Comparison of ENCODE assay signal across 8 mouse cellular contexts in genomic region chr3:145681348-145681935, GRCm38 (mm10). TPM values are rescaled to one million over a fixed set of nuclear protein-coding genes. Genes with fewer than 3 reads are reported as not detected.
DNase-seq lines count a peak whose midpoint lies in the region; ATAC-seq and TF ChIP-seq lines count a peak whose summit lies in the region.

No protein-coding gene starts in this region.

- 58% methylated on average over 10 of the region's 10 CpGs for WGBS in neural tube, embryonic 13.5 days
- 34% methylated on average over 10 of the region's 10 CpGs for WGBS in hindbrain, postnatal 0 days
- WGBS in neural tube, embryonic 14.5 days, result 61% methylated on average over 10 of the region's 10 CpGs

- H3K4me1 ChIP-seq in neural tube, embryonic 13.5 days (replicated peaks), result peaks cover 8% of the 10 kb centered on the region; the same call in 1 of the 2 replicates
- H3K4me1 ChIP-seq in hindbrain, postnatal 0 days (ENCODE audit: insufficient read depth, low read length), result 0 out of 2 replicates have a peak, but pooled peaks cover 4% of the 10 kb centered on the region
- no peaks in the 10 kb centered on the region for H3K4me1 ChIP-seq in neural tube, embryonic 14.5 days (ENCODE audit: control insufficient read depth, insufficient read depth, low read length)

- H3K27me3 ChIP-seq in neural tube, embryonic 13.5 days, result no peaks in the 10 kb centered on the region
- no peaks in the 10 kb centered on the region for H3K27me3 ChIP-seq in hindbrain, postnatal 0 days (ENCODE audit: insufficient read depth, low read length)
- H3K27me3 ChIP-seq in neural tube, embryonic 14.5 days (ENCODE audit: control insufficient read depth, insufficient read depth, low read length), result no peaks in the 10 kb centered on the region

- no peak for TF ChIP-seq CTCF in hindbrain, postnatal 0 days (IDR thresholded peaks at IDR 0.05; ENCODE audit: low read depth)

- no peak overlapping the region for H3K9ac ChIP-seq in neural tube, embryonic 13.5 days
- 0 out of 2 replicates have a peak overlapping the region, but pooled peaks have one; percentile 24 for H3K9ac ChIP-seq in hindbrain, postnatal 0 days (replicated peaks; ENCODE audit: low read length)
- H3K9ac ChIP-seq in neural tube, embryonic 14.5 days (replicated peaks; ENCODE audit: low read depth, low read length), result no peak overlapping the region

- peak; percentile 69 for ATAC-seq in neural tube, embryonic 13.5 days (ENCODE audit: low read depth)
- ATAC-seq in hindbrain, postnatal 0 days, result peak; percentile 83
- peak; percentile 86; the same call in 1 of the 2 replicates for ATAC-seq in neural tube, embryonic 14.5 days (ENCODE audit: low read depth)

- no peaks in the 10 kb centered on the region for H3K9me3 ChIP-seq in neural tube, embryonic 13.5 days
- no peaks in the 10 kb centered on the region for H3K9me3 ChIP-seq in hindbrain, postnatal 0 days (ENCODE audit: low read length)
- H3K9me3 ChIP-seq in neural tube, embryonic 14.5 days (ENCODE audit: control insufficient read depth, low read length), result no peaks in the 10 kb centered on the region

- no peak overlapping the region for H3K4me3 ChIP-seq in neural tube, embryonic 13.5 days
- no peak overlapping the region for H3K4me3 ChIP-seq in hindbrain, postnatal 0 days (ENCODE audit: low read length)
- no peak overlapping the region for H3K4me3 ChIP-seq in neural tube, embryonic 14.5 days (ENCODE audit: low read depth, low read length)

- H3K4me2 ChIP-seq in neural tube, embryonic 13.5 days, result peak overlapping the region; percentile 21; the same call in 1 of the 2 replicates
- H3K4me2 ChIP-seq in hindbrain, postnatal 0 days (ENCODE audit: low read depth, low read length), result peak overlapping the region; percentile 39; the same call in 1 of the 2 replicates
- no peak overlapping the region for H3K4me2 ChIP-seq in neural tube, embryonic 14.5 days (ENCODE audit: low read depth, low read length)

- H3K36me3 ChIP-seq in neural tube, embryonic 13.5 days, result no peaks in the 10 kb centered on the region
- no peaks in the 10 kb centered on the region for H3K36me3 ChIP-seq in hindbrain, postnatal 0 days (ENCODE audit: insufficient read depth, low read length)
- no peaks in the 10 kb centered on the region for H3K36me3 ChIP-seq in neural tube, embryonic 14.5 days (ENCODE audit: control insufficient read depth, insufficient read depth, low read length)

- DNase-seq in adrenal gland, postnatal 10 days, result peak; percentile 47
- no peak for DNase-seq in adrenal gland, adult 18-20 months (ENCODE audit: low spot score in 2 of 2)
- DNase-seq in neural tube, embryonic 10.5 days (ENCODE audit: extremely low spot score, low spot score), result no peak
- peak; percentile 84 for DNase-seq in hindbrain, postnatal 0 days (ENCODE audit: low spot score)
- no peak for DNase-seq in yolk sac, embryonic 10.5 days (ENCODE audit: low spot score)
- no peak for DNase-seq in c-Kit-positive CD71-positive TER-119-positive erythroid progenitor cells, embryonic 14.5 days (ENCODE audit: low spot score)

- H3K27ac ChIP-seq in neural tube, embryonic 13.5 days (replicated peaks), result peak overlapping the region; percentile 75
- H3K27ac ChIP-seq in hindbrain, postnatal 0 days, result peak overlapping the region; percentile 73
- peak overlapping the region; percentile 7 for H3K27ac ChIP-seq in neural tube, embryonic 14.5 days (ENCODE audit: low read depth, low read length)

RNA-seq across cellular contexts. Expression of gene Ccn1, which starts 31.7 kb away (rescaled TPM):
- 10 to 100 TPM; 18.6 to 47.5 TPM for total RNA-seq in adrenal gland, postnatal 10 days (2021)
- total RNA-seq in adrenal gland, adult 18-20 months (2021), result 10 to 100 TPM; 12.8 to 37.4 TPM
- 11.3 and 13.7 TPM in 2 replicates for polyA plus RNA-seq in neural tube, embryonic 13.5 days (2015; fragmentation: Nextera tagmentation; extraction: Ambion mirVana)
- total RNA-seq in hindbrain, postnatal 0 days (2014; rRNA removed), result 2.9 and 8.2 TPM in 2 replicates
- polyA plus RNA-seq in hindbrain, postnatal 0 days (2015; fragmentation: Nextera tagmentation; extraction: Ambion mirVana), result 9.7 and 10.1 TPM in 2 replicates
- polyA plus RNA-seq in neural tube, embryonic 14.5 days (2014; fragmentation: Nextera tagmentation; extraction: Ambion mirVana), result 1.9 and 4.5 TPM in 2 replicates

Comparison
In these comparisons a context has a peak if more than half of its experiments do, and no peak if none do; other contexts are left out.
1. DNase-seq: peak in adrenal gland, postnatal 10 days (single experiment) and hindbrain, postnatal 0 days (single experiment); none in adrenal gland, adult 18-20 months (0 of 2), neural tube, embryonic 10.5 days (single experiment), yolk sac, embryonic 10.5 days (single experiment) and c-Kit-positive CD71-positive TER-119-positive erythroid progenitor cells, embryonic 14.5 days (single experiment).
2. H3K27ac ChIP-seq: peak in every context shown above with its lines; median percentile 75 in neural tube, embryonic 13.5 days; 73 in hindbrain, postnatal 0 days; 7 in neural tube, embryonic 14.5 days.
3. Peak in every context shown above with its lines, with median percentiles within 50 percentile points of each other: ATAC-seq.